Mouse (Mus musculus): ENCODE data around the gene Gm28551. TPM values are rescaled to one million over a fixed set of nuclear protein-coding genes. Genes with fewer than 3 reads are reported as not detected.

Gm28551 gene
- total RNA-seq, 2 experiments from 2014 or later, result 0.09 TPM; not detected in 1

DNA sequence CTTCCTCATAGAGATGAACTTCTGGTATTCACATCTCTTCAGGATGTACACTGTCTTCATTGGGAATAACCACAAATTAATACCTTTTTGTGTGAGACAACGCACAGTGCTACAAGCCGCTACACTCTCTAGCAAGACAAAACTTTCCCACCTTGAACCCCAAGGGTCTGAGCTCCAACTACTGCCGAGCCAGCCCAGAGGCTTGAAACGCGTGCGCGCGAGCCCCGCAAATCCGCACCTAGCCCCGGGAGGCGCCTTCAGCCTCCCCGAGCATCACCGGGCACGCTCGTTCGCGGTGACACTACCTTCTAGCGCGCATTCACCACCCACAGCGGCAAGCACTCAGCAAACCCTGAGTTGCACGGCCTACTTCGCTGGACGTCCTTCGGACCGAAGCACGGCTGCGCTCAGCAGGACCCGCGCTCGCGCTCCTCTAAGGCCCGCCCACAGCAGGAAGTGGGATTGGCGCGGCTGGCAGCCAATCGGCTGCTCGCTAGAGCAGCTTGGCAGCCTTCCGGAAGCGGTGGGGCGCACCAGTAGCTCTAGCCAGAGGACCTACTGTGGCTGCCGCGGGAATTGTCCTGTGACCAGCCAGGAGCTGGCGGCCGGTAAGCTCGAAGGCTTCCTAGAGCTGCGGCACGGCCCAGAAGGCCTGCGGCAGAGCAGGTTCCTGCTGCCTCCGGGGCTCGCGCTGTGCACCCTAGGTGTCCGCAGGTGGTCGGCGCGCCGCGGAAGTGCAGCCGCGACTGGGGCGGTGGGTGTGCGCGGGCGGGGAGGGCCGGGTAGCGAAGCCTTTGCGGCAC is 55.7 kb downstream of the Gm28551 start, which contains the start of the genes Pms1, Ormdl1 and Gm28778:
Gene Pms1, minus strand, starts transcription at position 438 of the 803 bp plus-strand sequence.
Gene Ormdl1, plus strand, starts transcription at position 515 of the 803 bp plus-strand sequence.
Gene Gm28778, plus strand, starts transcription at position 531 of the 803 bp plus-strand sequence.
- peak; percentile 99 for ATAC-seq (replicated peaks; ENCODE audit: low FRiP score, low TSS enrichment, poor library complexity, severe bottlenecking)

DNA sequence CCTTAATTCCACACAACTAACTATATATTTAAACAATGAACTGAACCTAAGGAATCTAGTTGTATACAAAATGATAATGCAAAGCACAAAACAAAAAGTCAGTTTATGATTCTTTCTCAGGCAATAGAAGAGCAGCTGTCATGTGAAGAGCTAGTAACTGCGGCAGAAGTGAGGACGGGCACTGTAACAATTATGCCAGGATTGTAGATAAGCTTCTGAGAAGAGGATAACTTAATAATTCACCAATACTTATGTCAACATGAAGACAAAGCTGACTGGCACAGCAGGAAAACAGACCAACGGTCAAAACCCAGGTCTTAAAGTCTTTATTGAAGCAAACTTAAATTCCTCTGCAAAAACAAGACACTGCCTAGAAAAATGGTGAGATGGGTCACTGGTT is 61.3 kb downstream of the Gm28551 start:
- no peak for ATAC-seq (replicated peaks; ENCODE audit: low FRiP score, low TSS enrichment, poor library complexity, severe bottlenecking)

Other genes with a start within 250 kb of the Gm28551 start
- not detected in 2 replicates for gene 1700019A02Rik, start 165.0 kb downstream of the Gm28551 start, total RNA-seq (2014; fragmentation: Nextera tagmentation)
- not detected in 2 replicates for gene 1700019A02Rik, start 165.0 kb downstream of the Gm28551 start, total RNA-seq (2017)
- 14.7 and 18.0 TPM in 2 replicates for gene Pms1, start 55.6 kb downstream of the Gm28551 start, total RNA-seq (2014; fragmentation: Nextera tagmentation)
- 20.5 and 25.9 TPM in 2 replicates for gene Pms1, start 55.6 kb downstream of the Gm28551 start, total RNA-seq (2017)
- 33.5 and 35.7 TPM in 2 replicates for gene Ormdl1, start 55.6 kb downstream of the Gm28551 start, total RNA-seq (2014; fragmentation: Nextera tagmentation)
- 27.8 and 41.3 TPM in 2 replicates for gene Ormdl1, start 55.6 kb downstream of the Gm28551 start, total RNA-seq (2017)
- not detected in 2 replicates for gene Gm28778, start 55.6 kb downstream of the Gm28551 start, total RNA-seq (2014; fragmentation: Nextera tagmentation)
- not detected in 2 replicates for gene Gm28778, start 55.6 kb downstream of the Gm28551 start, total RNA-seq (2017)
- 28.9 and 42.9 TPM in 2 replicates for gene Osgepl1, start 39.0 kb downstream of the Gm28551 start, total RNA-seq (2014; fragmentation: Nextera tagmentation)
- 34.2 and 34.9 TPM in 2 replicates for gene Osgepl1, start 39.0 kb downstream of the Gm28551 start, total RNA-seq (2017)
- not detected in 2 replicates for gene Asdurf, start within 50 bp of the Gm28551 start, total RNA-seq (2014; fragmentation: Nextera tagmentation)
- 274 and 442 TPM in 2 replicates for gene Asdurf, start within 50 bp of the Gm28551 start, total RNA-seq (2017)
- 54.5 and 76.1 TPM in 2 replicates for gene Asnsd1, start 85 bp upstream of the Gm28551 start, total RNA-seq (2014; fragmentation: Nextera tagmentation)
- 79.9 and 85.0 TPM in 2 replicates for gene Asnsd1, start 85 bp upstream of the Gm28551 start, total RNA-seq (2017)

Measured in megakaryocyte-erythroid progenitor cell, adult 5-6 weeks (primary cell).